Mouse (Mus musculus): Measurements from ENCODE around the gene Prss38.

Gene Prss38

GRCm38 (mm10) chr11:59324777-59325176, 50.7 kb downstream of the Prss38 start:
- no peak for DNase-seq (ENCODE audit: low spot score)

- DNase-seq (ENCODE audit: low spot score) = no peak
These were observed 52.5 kb downstream of the Prss38 start for GRCm38 (mm10) chr11:59322988-59323387.
